9 mouse cellular contexts compared by ENCODE assay signal in genomic region chr10:127937428-127938010, GRCm38 (mm10). TPM values are rescaled to one million over a fixed set of nuclear protein-coding genes. Genes with fewer than 3 reads are reported as not detected.
DNase-seq lines count a peak whose midpoint lies in the region; ATAC-seq and TF ChIP-seq lines count a peak whose summit lies in the region.
"Had no signal": no experiment of that assay in that cellular context is flagged by ENCODE, and none has a peak within 500 bp of the region (broad histone marks: within the 10 kb centered on the region; RNA-seq: fewer than 3 reads in every experiment).

No protein-coding gene starts in this region.

- 5% methylated on average over 2 of the region's 2 CpGs for WGBS in forebrain, embryonic 10.5 days
- WGBS in forebrain, embryonic 16.5 days = 4% methylated on average over 2 of the region's 2 CpGs
- 1% methylated on average over 2 of the region's 2 CpGs for WGBS in embryonic facial prominence, embryonic 14.5 days
- 3% methylated on average over 2 of the region's 2 CpGs for WGBS in liver, embryonic 16.5 days (ENCODE audit: insufficient replicate concordance)

- TF ChIP-seq POLR2A in bone marrow macrophage, adult 2 months (IDR thresholded peaks at IDR 0.05; ENCODE audit: borderline replicate concordance, low read depth, low read length) = no peak

- no peak overlapping the region for H3K4me2 ChIP-seq in forebrain, embryonic 16.5 days (ENCODE audit: low read length)
- H3K4me2 ChIP-seq in embryonic facial prominence, embryonic 14.5 days (ENCODE audit: low read depth, low read length) = no peak overlapping the region
- H3K4me2 ChIP-seq in liver, embryonic 16.5 days (ENCODE audit: low read depth, low read length) = no peak overlapping the region

- H3K27me3 ChIP-seq in forebrain, embryonic 10.5 days (ENCODE audit: poor library complexity, severe bottlenecking) = no peaks in the 10 kb centered on the region
- no peaks in the 10 kb centered on the region for H3K27me3 ChIP-seq in forebrain, embryonic 16.5 days (replicated peaks; ENCODE audit: control insufficient read depth, insufficient read depth, low read length)
- H3K27me3 ChIP-seq in embryonic facial prominence, embryonic 14.5 days (replicated peaks; ENCODE audit: control insufficient read depth, insufficient read depth, low read length) = no peaks in the 10 kb centered on the region
- no peaks in the 10 kb centered on the region for H3K27me3 ChIP-seq in liver, embryonic 16.5 days (ENCODE audit: control insufficient read depth, insufficient read depth, low read depth, low read length)

- no peaks in the 10 kb centered on the region for H3K36me3 ChIP-seq in forebrain, embryonic 10.5 days (replicated peaks)
- no peaks in the 10 kb centered on the region for H3K36me3 ChIP-seq in forebrain, embryonic 16.5 days (ENCODE audit: control insufficient read depth, insufficient read depth)
- no peaks in the 10 kb centered on the region for H3K36me3 ChIP-seq in embryonic facial prominence, embryonic 14.5 days (ENCODE audit: control insufficient read depth, insufficient read depth, low read length)
- H3K36me3 ChIP-seq in liver, embryonic 16.5 days (ENCODE audit: control insufficient read depth, insufficient read depth) = no peaks in the 10 kb centered on the region

- H3K27ac ChIP-seq in forebrain, embryonic 10.5 days = no peak overlapping the region
- no peak overlapping the region for H3K27ac ChIP-seq in forebrain, embryonic 16.5 days (ENCODE audit: low read length)
- H3K27ac ChIP-seq in bone marrow macrophage, adult 2 months (ENCODE audit: insufficient read depth, low read depth, low read length) = peak overlapping the region; percentile 8; the same call in 1 of the 2 replicates
- H3K27ac ChIP-seq in embryonic facial prominence, embryonic 14.5 days (replicated peaks; ENCODE audit: low read depth, low read length) = no peak overlapping the region
- peak overlapping the region; percentile 63 for H3K27ac ChIP-seq in liver, embryonic 16.5 days (ENCODE audit: low read length)

- no peaks in the 10 kb centered on the region for H3K4me1 ChIP-seq in forebrain, embryonic 10.5 days
- no peaks in the 10 kb centered on the region for H3K4me1 ChIP-seq in forebrain, embryonic 16.5 days (replicated peaks; ENCODE audit: control insufficient read depth, insufficient read depth, low read length)
- H3K4me1 ChIP-seq in bone marrow macrophage, adult 2 months (ENCODE audit: control insufficient read depth, insufficient read depth, low read length) = peaks cover 9% of the 10 kb centered on the region
- H3K4me1 ChIP-seq in embryonic facial prominence, embryonic 14.5 days (ENCODE audit: control insufficient read depth, insufficient read depth, low read length) = no peaks in the 10 kb centered on the region
- no peaks in the 10 kb centered on the region for H3K4me1 ChIP-seq in liver, embryonic 16.5 days (ENCODE audit: control insufficient read depth, low read depth, low read length)

- ATAC-seq in forebrain, embryonic 16.5 days = no peak
- ATAC-seq in embryonic facial prominence, embryonic 14.5 days (ENCODE audit: low read depth) = no peak
- peak; percentile 32; the same call in 1 of the 2 replicates for ATAC-seq in liver, embryonic 16.5 days (ENCODE audit: low read depth)

- H3K9ac ChIP-seq in forebrain, embryonic 16.5 days (replicated peaks; ENCODE audit: low read depth, low read length) = no peak overlapping the region
- no peak overlapping the region for H3K9ac ChIP-seq in embryonic facial prominence, embryonic 14.5 days (ENCODE audit: low read depth, low read length)
- H3K9ac ChIP-seq in liver, embryonic 16.5 days (ENCODE audit: low read depth, low read length) = no peak overlapping the region

- 0 out of 2 replicates have a peak, but pooled peaks cover 7% of the 10 kb centered on the region for H3K9me3 ChIP-seq in forebrain, embryonic 10.5 days
- H3K9me3 ChIP-seq in forebrain, embryonic 16.5 days (ENCODE audit: control insufficient read depth, low read length) = no peaks in the 10 kb centered on the region
- no peaks in the 10 kb centered on the region for H3K9me3 ChIP-seq in embryonic facial prominence, embryonic 14.5 days (ENCODE audit: control insufficient read depth, low read length)
- no peaks in the 10 kb centered on the region; the same call in 1 of the 2 replicates for H3K9me3 ChIP-seq in liver, embryonic 16.5 days (replicated peaks; ENCODE audit: control insufficient read depth, low read length)

- no peak overlapping the region for H3K4me3 ChIP-seq in forebrain, embryonic 10.5 days
- H3K4me3 ChIP-seq in forebrain, embryonic 16.5 days (replicated peaks; ENCODE audit: low read length) = no peak overlapping the region
- H3K4me3 ChIP-seq in bone marrow macrophage, adult 2 months (ENCODE audit: insufficient read depth, low read length) = no peak overlapping the region; the same call in 1 of the 2 replicates
- no peak overlapping the region for H3K4me3 ChIP-seq in embryonic facial prominence, embryonic 14.5 days (ENCODE audit: low read depth, low read length)
- no peak overlapping the region for H3K4me3 ChIP-seq in liver, embryonic 16.5 days (ENCODE audit: low read depth, low read length)

- peak; percentile 53 for DNase-seq in forebrain, embryonic 10.5 days (ENCODE audit: extremely low spot score, low spot score)
- DNase-seq in 3T3-L1 (ENCODE audit: low read depth, low spot score) = peak; percentile 77
- DNase-seq in embryonic facial prominence, embryonic 14.5 days (ENCODE audit: low spot score) = peak; percentile 56
- peak; percentile 51 to 75 for DNase-seq in kidney, adult 8-10 months
- DNase-seq in right cerebral cortex, postnatal 14 days = peak; percentile 67

- TF ChIP-seq CTCF in bone marrow macrophage, adult 2 months (IDR thresholded peaks at IDR 0.05; ENCODE audit: low read depth, low read length) = no peak

RNA-seq across cellular contexts. Expression of gene Sdr9c7, which starts 39.2 kb away (rescaled TPM):
- polyA plus RNA-seq in forebrain, embryonic 10.5 days (2016; fragmentation: Nextera tagmentation; extraction: Ambion mirVana) = not detected in 2 replicates
- polyA plus RNA-seq in forebrain, embryonic 16.5 days (2015; fragmentation: Nextera tagmentation; extraction: Ambion mirVana) = not detected in 2 replicates
- polyA plus RNA-seq in bone marrow macrophage, adult 2 months (2012; ENCODE audit: insufficient read depth, insufficient read length, missing spikeins) = not detected in 2 replicates
- polyA plus RNA-seq in embryonic facial prominence, embryonic 14.5 days (2014; fragmentation: Nextera tagmentation; extraction: Ambion mirVana) = 0.77 and 1.1 TPM in 2 replicates
- not detected in 2 replicates for polyA plus RNA-seq in liver, embryonic 16.5 days (2015; fragmentation: Nextera tagmentation; extraction: Ambion mirVana)
- polyA plus RNA-seq: stomach, embryonic 14.5 days had no signal

RNA-seq across cellular contexts. Expression of gene Rdh7, which starts 48.9 kb away (rescaled TPM):
- not detected in 2 replicates for polyA plus RNA-seq in forebrain, embryonic 10.5 days (2016; fragmentation: Nextera tagmentation; extraction: Ambion mirVana)
- not detected in 2 replicates for polyA plus RNA-seq in forebrain, embryonic 16.5 days (2015; fragmentation: Nextera tagmentation; extraction: Ambion mirVana)
- not detected in 2 replicates for polyA plus RNA-seq in bone marrow macrophage, adult 2 months (2012; ENCODE audit: insufficient read depth, insufficient read length, missing spikeins)
- polyA plus RNA-seq in embryonic facial prominence, embryonic 14.5 days (2014; fragmentation: Nextera tagmentation; extraction: Ambion mirVana) = not detected in 2 replicates
- 20.8 and 33.3 TPM in 2 replicates for polyA plus RNA-seq in liver, embryonic 16.5 days (2015; fragmentation: Nextera tagmentation; extraction: Ambion mirVana)
- polyA plus RNA-seq: stomach, embryonic 14.5 days had no signal

Comparison
In these comparisons a context has a peak if more than half of its experiments do, and no peak if none do; other contexts are left out.
1. H3K27ac ChIP-seq: peak in bone marrow macrophage, adult 2 months (single experiment) and liver, embryonic 16.5 days (single experiment); none in forebrain, embryonic 10.5 days (single experiment), forebrain, embryonic 16.5 days (single experiment) and embryonic facial prominence, embryonic 14.5 days (single experiment).
2. RNA of gene Rdh7, which starts 48.9 kb away (polyA plus RNA-seq): 20.8 to 33.3 TPM in liver, embryonic 16.5 days; not detected in forebrain, embryonic 10.5 days, not detected in forebrain, embryonic 16.5 days, not detected in bone marrow macrophage, adult 2 months and not detected in embryonic facial prominence, embryonic 14.5 days; every median in the first group is over 10 times any median in the second.
3. Peak in every context shown above with its lines, with median percentiles within 50 percentile points of each other: DNase-seq.